In the genomic region with DNA sequence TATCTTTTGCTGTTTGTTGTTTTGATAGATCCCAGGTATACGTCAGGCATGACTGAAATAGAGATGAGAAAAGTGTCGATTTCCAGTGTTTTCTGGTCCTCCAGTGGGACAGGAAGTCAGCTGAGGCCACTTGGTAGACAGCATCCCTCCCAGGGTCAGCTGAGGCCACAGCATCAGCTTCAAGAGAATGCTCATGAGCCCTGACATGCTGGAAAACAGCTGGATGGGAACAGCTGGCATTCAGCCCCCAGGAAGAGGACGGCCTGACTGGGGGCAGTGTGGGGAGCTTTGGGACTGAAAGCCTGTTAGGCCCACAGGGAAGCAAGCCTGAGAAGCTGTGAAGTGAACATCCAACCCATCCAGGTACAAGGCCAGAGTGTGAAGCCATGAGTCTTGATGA, we compare ENCODE assay signal across 25 mouse cellular contexts. TPM values are rescaled to one million over a fixed set of nuclear protein-coding genes. Genes with fewer than 3 reads are reported as not detected.
DNase-seq lines count a peak whose midpoint lies in the region; ATAC-seq and TF ChIP-seq lines count a peak whose summit lies in the region.
"Had no signal": no experiment of that assay in that cellular context is flagged by ENCODE, and none has a peak within 500 bp of the region (broad histone marks: within the 10 kb centered on the region; RNA-seq: fewer than 3 reads in every experiment).

No protein-coding gene starts in this region.

- H3K27me3 ChIP-seq in heart, embryonic 11.5 days (ENCODE audit: control insufficient read depth, insufficient read depth, low read length) = 0 out of 2 replicates have a peak, but pooled peaks cover 4% of the 10 kb centered on the region
- H3K27me3 ChIP-seq in kidney, embryonic 14.5 days (ENCODE audit: control insufficient read depth, insufficient read depth, low read length) = no peaks in the 10 kb centered on the region
- H3K27me3 ChIP-seq: embryonic facial prominence, embryonic 12.5 days; intestine, embryonic 15.5 days; limb, embryonic 13.5 days; neural tube, embryonic 15.5 days had no signal

- peak; percentile 38 for DNase-seq in gastrocnemius, adult 2 months
- DNase-seq in gastrocnemius, adult 18-20 months (ENCODE audit: low spot score) = no peak
- DNase-seq in heart, postnatal 10 days = peak; percentile 60 to 69
- DNase-seq in kidney, postnatal 14 days = peak; percentile 52
- DNase-seq: adrenal gland, postnatal 10 days; cerebellum, adult 2 months; cerebellum, postnatal 25 days; forebrain, postnatal 0 days; lung, adult 2 months; thymus, adult 18-20 months; thymus, postnatal 36 days had no signal

- peaks cover 30% of the 10 kb centered on the region for H3K4me1 ChIP-seq in heart, embryonic 11.5 days (ENCODE audit: control insufficient read depth, insufficient read depth, low read length)
- peaks cover 14% of the 10 kb centered on the region for H3K4me1 ChIP-seq in kidney, embryonic 14.5 days (ENCODE audit: control insufficient read depth, insufficient read depth, low read length)
- peaks cover 8% of the 10 kb centered on the region for H3K4me1 ChIP-seq in brown adipose tissue, adult 24 weeks (ENCODE audit: control insufficient read depth, insufficient read depth, insufficient read length, low read length)

- intact Hi-C loops in gastrocnemius, adult 2 months (cut with DNase I) = no loop called here
- intact Hi-C loops in heart, postnatal 10 days (cut with DNase I) = no loop called here

- H3K27ac ChIP-seq in gastrocnemius, adult 2 months = no peak overlapping the region
- H3K27ac ChIP-seq in heart, embryonic 11.5 days (ENCODE audit: low read depth, low read length) = no peak overlapping the region
- no peak overlapping the region for H3K27ac ChIP-seq in kidney, embryonic 14.5 days (ENCODE audit: low read depth, low read length)
- 0 out of 2 replicates have a peak overlapping the region, but pooled peaks have one; percentile 1 for H3K27ac ChIP-seq in brown adipose tissue, adult 24 weeks (replicated peaks; ENCODE audit: low read depth, low read length)
- H3K27ac ChIP-seq: embryonic facial prominence, embryonic 12.5 days; heart, embryonic 13.5 days; hindbrain, embryonic 10.5 days; intestine, embryonic 15.5 days; limb, embryonic 13.5 days; liver, embryonic 12.5 days; midbrain, embryonic 10.5 days; neural tube, embryonic 15.5 days had no signal

- H3K9ac ChIP-seq in heart, embryonic 11.5 days (ENCODE audit: low read depth, low read length) = no peak overlapping the region
- no peak overlapping the region for H3K9ac ChIP-seq in kidney, embryonic 14.5 days (ENCODE audit: low read depth, low read length)
- H3K9ac ChIP-seq: embryonic facial prominence, embryonic 12.5 days; forebrain, postnatal 0 days; heart, embryonic 13.5 days; intestine, embryonic 15.5 days; limb, embryonic 13.5 days; liver, embryonic 12.5 days; neural tube, embryonic 15.5 days had no signal

- no peak for ATAC-seq in heart, embryonic 11.5 days (replicated peaks; ENCODE audit: insufficient number of reproducible peaks, low FRiP score, low TSS enrichment)
- ATAC-seq in kidney, embryonic 14.5 days (ENCODE audit: low FRiP score, low TSS enrichment) = no peak
- ATAC-seq: forebrain, postnatal 0 days; hindbrain, embryonic 16.5 days; intestine, embryonic 15.5 days; liver, embryonic 12.5 days; midbrain, embryonic 16.5 days had no signal

- H3K36me3 ChIP-seq in heart, embryonic 11.5 days (ENCODE audit: control insufficient read depth, insufficient read depth, low read length) = no peaks in the 10 kb centered on the region
- H3K36me3 ChIP-seq in kidney, embryonic 14.5 days (ENCODE audit: control insufficient read depth, insufficient read depth, low read length) = no peaks in the 10 kb centered on the region
- H3K36me3 ChIP-seq: embryonic facial prominence, embryonic 12.5 days; heart, embryonic 13.5 days; hindbrain, embryonic 10.5 days; intestine, embryonic 15.5 days; limb, embryonic 13.5 days; liver, embryonic 12.5 days; midbrain, embryonic 10.5 days; neural tube, embryonic 15.5 days had no signal

- no peak overlapping the region for H3K4me3 ChIP-seq in gastrocnemius, adult 2 months
- no peak overlapping the region for H3K4me3 ChIP-seq in heart, embryonic 11.5 days (ENCODE audit: low read depth, low read length)
- H3K4me3 ChIP-seq in kidney, embryonic 14.5 days (ENCODE audit: low read length) = no peak overlapping the region
- H3K4me3 ChIP-seq in brown adipose tissue, adult 24 weeks (ENCODE audit: insufficient read depth, low read depth, low read length) = no peak overlapping the region
- H3K4me3 ChIP-seq: embryonic facial prominence, embryonic 12.5 days; heart, embryonic 13.5 days; hindbrain, embryonic 10.5 days; intestine, embryonic 15.5 days; limb, embryonic 13.5 days; liver, embryonic 12.5 days; midbrain, embryonic 10.5 days; myocyte; neural tube, embryonic 15.5 days had no signal

- WGBS in heart, embryonic 11.5 days (ENCODE audit: insufficient replicate concordance) = 61% methylated on average over 3 of the region's 3 CpGs
- 47% methylated on average over 3 of the region's 3 CpGs for WGBS in kidney, embryonic 14.5 days

- no peak for TF ChIP-seq CTCF in gastrocnemius, adult 2 months (IDR thresholded peaks at IDR 0.05)

- H3K4me2 ChIP-seq in heart, embryonic 11.5 days = no peak overlapping the region
- no peak overlapping the region for H3K4me2 ChIP-seq in kidney, embryonic 14.5 days (replicated peaks; ENCODE audit: low read depth, low read length)
- H3K4me2 ChIP-seq: embryonic facial prominence, embryonic 12.5 days; heart, embryonic 13.5 days; intestine, embryonic 15.5 days; limb, embryonic 13.5 days; liver, embryonic 12.5 days; neural tube, embryonic 15.5 days had no signal

- H3K9me3 ChIP-seq in heart, embryonic 11.5 days (replicated peaks; ENCODE audit: control insufficient read depth, low read length) = no peaks in the 10 kb centered on the region
- H3K9me3 ChIP-seq in kidney, embryonic 14.5 days (ENCODE audit: control insufficient read depth, low read length) = no peaks in the 10 kb centered on the region
- H3K9me3 ChIP-seq: embryonic facial prominence, embryonic 12.5 days; heart, embryonic 13.5 days; hindbrain, embryonic 10.5 days; intestine, embryonic 15.5 days; limb, embryonic 13.5 days; liver, embryonic 12.5 days; midbrain, embryonic 10.5 days; neural tube, embryonic 15.5 days had no signal

RNA-seq across cellular contexts. Expression of a gene that starts 38.6 kb away (rescaled TPM):
- 10 to 100 TPM; 61.7 to 75.3 TPM for total RNA-seq in gastrocnemius, adult 2 months (2021)
- total RNA-seq in gastrocnemius, adult 18-20 months (2021) = 10 to 100 TPM; 56.8 to 76.4 TPM
- total RNA-seq in heart, postnatal 10 days (2021) = 10 to 100 TPM; 17.0 to 22.6 TPM
- 9.7 and 11.4 TPM in 2 replicates for polyA plus RNA-seq in heart, embryonic 11.5 days (2014; fragmentation: Nextera tagmentation; extraction: Ambion mirVana)
- polyA plus RNA-seq in kidney, embryonic 14.5 days (2014; fragmentation: Nextera tagmentation; extraction: Ambion mirVana) = 17.6 and 21.2 TPM in 2 replicates
- polyA plus RNA-seq in brown adipose tissue, adult 24 weeks (2012; ENCODE audit: insufficient read depth, insufficient read length, missing spikeins) = 6.3 and 10.3 TPM in 2 replicates
